Mouse (Mus musculus) liver, embryonic 14.5 days (tissue): ENCODE data around the gene Ttll3.

ENCODE experiments used
- CTCF ChIP-seq: IDR thresholded peaks from 2 replicates; pipeline ENCODE4 v1.5.1; 2016; ENCODE audit warnings: antibody characterized with exemption, low read depth, control low read depth
- EP300 ChIP-seq: IDR thresholded peaks from 2 replicates; pipeline ENCODE4 v1.6.1; 2016; ENCODE audit warnings: antibody characterized with exemption, low read depth

DNA sequence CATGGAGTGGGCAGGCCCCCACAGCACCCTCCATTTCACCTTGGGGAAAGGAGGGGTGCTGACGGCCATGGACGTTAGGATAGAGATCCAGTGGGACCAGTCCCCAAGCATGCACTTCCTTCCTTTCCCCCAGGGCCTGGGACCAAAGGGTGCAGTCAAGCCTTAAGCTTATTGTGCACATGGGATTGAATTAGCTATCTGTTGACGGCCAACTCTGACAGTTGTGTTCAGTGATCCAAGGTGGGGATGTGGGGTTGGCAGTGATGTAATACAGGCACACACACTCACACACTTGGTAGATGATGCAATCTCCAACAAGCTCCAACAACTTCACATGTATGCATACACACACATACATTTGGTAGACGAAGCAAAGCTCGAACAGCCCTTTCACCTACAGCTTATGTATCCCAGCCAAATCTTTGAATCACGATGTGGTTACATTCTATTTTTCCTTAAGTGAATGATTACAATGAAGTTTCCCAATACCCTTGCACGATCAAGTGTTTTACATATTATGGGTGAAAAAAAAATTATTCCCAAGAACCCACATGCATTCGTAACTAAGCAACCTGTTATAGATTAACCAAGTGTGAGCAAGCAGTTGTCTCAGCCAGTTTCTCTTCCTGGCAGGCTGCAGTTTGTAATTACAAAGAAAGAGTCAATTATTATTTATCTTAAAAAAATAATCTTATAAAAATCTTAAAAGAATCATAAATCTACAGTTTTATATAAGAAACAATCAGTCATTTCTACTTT, 55.3 kb downstream of the Ttll3 start:
- TF ChIP-seq CTCF (no peak), EP300 (no peak)
